Mouse (Mus musculus) common myeloid progenitor, adult 5-6 weeks (primary cell): ENCODE results near the gene Mgat5. TPM values are rescaled to one million over a fixed set of nuclear protein-coding genes. Genes with fewer than 3 reads are reported as not detected.
A peak's percentile ranks its signal among the peaks of the same experiment; 100 is the strongest.

Experiments used
- ATAC-seq: replicated peaks from 2 replicates; pipeline ENCODE4 v1.8.0; 2016; ENCODE audit warnings: low read depth, mild to moderate bottlenecking, moderate TSS enrichment, inconsistent platforms; ENCODE audit not compliant: poor library complexity, severe bottlenecking
- total RNA-seq: library from RNA; stranded (forward); fragments of 200-1000, 187-1606 nt; gene quantifications from 2 replicates; pipeline ENCODE4 v1.2.3, GENCODE M21; 2017

Gene Mgat5
- total RNA-seq, 1 experiment from 2014 or later = 66.2 TPM

- ATAC-seq = no peak
Observed at GRCm38 (mm10) chr1:127216979-127217378, 12.2 kb downstream of the Mgat5 start.

GRCm38 (mm10) chr1:127217665-127218064 is 12.8 kb downstream of the Mgat5 start:
- ATAC-seq = no peak

GRCm38 (mm10) chr1:127218182-127218581 is 13.4 kb downstream of the Mgat5 start:
- ATAC-seq = no peak

- no peak for ATAC-seq
Observed at GRCm38 (mm10) chr1:127219161-127219560, 14.3 kb downstream of the Mgat5 start.

GRCm38 (mm10) chr1:127219621-127220020 is 14.8 kb downstream of the Mgat5 start:
- ATAC-seq = no peak

- peak; percentile 71 for ATAC-seq
Observed at GRCm38 (mm10) chr1:127221998-127222736, 17.4 kb downstream of the Mgat5 start.

GRCm38 (mm10) chr1:127225060-127225459 is 20.2 kb downstream of the Mgat5 start:
- ATAC-seq = no peak

GRCm38 (mm10) chr1:127229011-127229410 is 24.2 kb downstream of the Mgat5 start:
- ATAC-seq = no peak

GRCm38 (mm10) chr1:127230468-127230867 is 25.7 kb downstream of the Mgat5 start:
- peak; percentile 72 for ATAC-seq

GRCm38 (mm10) chr1:127233191-127233651 is 28.4 kb downstream of the Mgat5 start:
- no peak for ATAC-seq

GRCm38 (mm10) chr1:127235157-127235556 is 30.3 kb downstream of the Mgat5 start:
- no peak for ATAC-seq

- ATAC-seq = no peak
Observed at GRCm38 (mm10) chr1:127236396-127236795, 31.6 kb downstream of the Mgat5 start.

GRCm38 (mm10) chr1:127238871-127239314 is 34.1 kb downstream of the Mgat5 start:
- ATAC-seq = no peak

- peak; percentile 52 for ATAC-seq
Observed at GRCm38 (mm10) chr1:127239914-127240313, 35.1 kb downstream of the Mgat5 start.

GRCm38 (mm10) chr1:127242151-127242887 is 37.5 kb downstream of the Mgat5 start:
- ATAC-seq = peak; percentile 21

- ATAC-seq = peak; percentile 53
Observed at GRCm38 (mm10) chr1:127242888-127243588, 38.2 kb downstream of the Mgat5 start.

GRCm38 (mm10) chr1:127244054-127244770 is 39.4 kb downstream of the Mgat5 start:
- ATAC-seq = no peak

- ATAC-seq = no peak
Observed at GRCm38 (mm10) chr1:127246158-127246557, 41.3 kb downstream of the Mgat5 start.

- ATAC-seq = no peak
Observed at GRCm38 (mm10) chr1:127248433-127248832, 43.6 kb downstream of the Mgat5 start.

- ATAC-seq = no peak
Observed at GRCm38 (mm10) chr1:127249621-127250020, 44.8 kb downstream of the Mgat5 start.
